ENCODE assay signal across 20 mouse cellular contexts in genomic region chr10:61473640-61474039, GRCm38 (mm10). TPM values are rescaled to one million over a fixed set of nuclear protein-coding genes. Genes with fewer than 3 reads are reported as not detected.
DNase-seq lines count a peak whose midpoint lies in the region; ATAC-seq and TF ChIP-seq lines count a peak whose summit lies in the region.
"Had no signal": no experiment of that assay in that cellular context is flagged by ENCODE, and none has a peak within 500 bp of the region (broad histone marks: within the 10 kb centered on the region; RNA-seq: fewer than 3 reads in every experiment).

No protein-coding gene starts in this region.

- peak; percentile 58; the same call in 1 of the 2 replicates for ATAC-seq in heart, embryonic 15.5 days (replicated peaks; ENCODE audit: insufficient number of reproducible peaks, insufficient read depth, low FRiP score, low read depth)

- TF ChIP-seq POLR2A in heart, adult 2 months (IDR thresholded peaks at IDR 0.05; ENCODE audit: insufficient read depth, low read depth, low read length), result 0 out of 2 replicates have a peak, but pooled peaks have one; percentile 26

- peak; percentile 68 for TF ChIP-seq EP300 in heart, adult 2 months (IDR thresholded peaks at IDR 0.05; ENCODE audit: insufficient read depth, low read depth, low read length)

- peak overlapping the region; percentile 99 for H3K27ac ChIP-seq in gastrocnemius, adult 2 months
- H3K27ac ChIP-seq in heart, adult 2 months, result peak overlapping the region; percentile 63
- H3K27ac ChIP-seq in heart, embryonic 15.5 days, result peak overlapping the region; percentile 79
- H3K27ac ChIP-seq: embryonic facial prominence, embryonic 13.5 days; limb, embryonic 13.5 days; liver, embryonic 15.5 days; neural tube, embryonic 13.5 days; stomach, postnatal 0 days had no signal

- WGBS in heart, adult 2 months, result 50% methylated on average over 3 of the region's 3 CpGs
- 40% methylated on average over 3 of the region's 3 CpGs for WGBS in heart, embryonic 15.5 days

- no peaks in the 10 kb centered on the region for H3K27me3 ChIP-seq in heart, adult 2 months (ENCODE audit: control insufficient read depth, insufficient read depth, low read length)
- H3K27me3 ChIP-seq in heart, embryonic 15.5 days, result no peaks in the 10 kb centered on the region
- H3K27me3 ChIP-seq: embryonic facial prominence, embryonic 13.5 days; limb, embryonic 13.5 days had no signal

- peak; percentile 71 for DNase-seq in gastrocnemius, adult 2 months
- no peak for DNase-seq in gastrocnemius, postnatal 10 days
- DNase-seq in MN1 (ENCODE audit: low spot score), result peak; percentile 29
- peak in 1 of 2 experiments; percentile 58 for DNase-seq in heart, adult 2 months
- no peak for DNase-seq in ovary, postnatal 14 days (ENCODE audit: low spot score)
- DNase-seq in frontal cortex, postnatal 14 days (ENCODE audit: low spot score in 2 of 2), result no peak
- no peak for DNase-seq in left cerebral cortex, postnatal 14 days (ENCODE audit: low spot score in 2 of 2)
- DNase-seq: adrenal gland, postnatal 25 days; cerebellum, adult 8-10 months; lung, postnatal 10 days; right cerebral cortex, postnatal 14 days had no signal

- H3K9ac ChIP-seq in heart, adult 2 months (ENCODE audit: low read depth, low read length), result no peak overlapping the region
- H3K9ac ChIP-seq in heart, embryonic 15.5 days, result no peak overlapping the region
- H3K9ac ChIP-seq: embryonic facial prominence, embryonic 13.5 days; limb, embryonic 13.5 days; liver, embryonic 15.5 days; neural tube, embryonic 13.5 days had no signal

- H3K4me1 ChIP-seq in heart, adult 2 months (ENCODE audit: control insufficient read depth, insufficient read depth, low read length), result peaks cover 5% of the 10 kb centered on the region
- peaks cover 23% of the 10 kb centered on the region for H3K4me1 ChIP-seq in heart, embryonic 15.5 days (replicated peaks)

- H3K4me3 ChIP-seq in gastrocnemius, adult 2 months, result no peak overlapping the region
- no peak overlapping the region for H3K4me3 ChIP-seq in heart, adult 2 months
- H3K4me3 ChIP-seq in heart, embryonic 15.5 days, result no peak overlapping the region
- H3K4me3 ChIP-seq: embryonic facial prominence, embryonic 13.5 days; limb, embryonic 13.5 days; liver, embryonic 15.5 days; megakaryocyte, embryonic 14.5 days had no signal

- no peaks in the 10 kb centered on the region for H3K79me2 ChIP-seq in heart, adult 2 months (replicated peaks; ENCODE audit: control insufficient read depth, insufficient read depth, low read length)

- no peaks in the 10 kb centered on the region; the same call in 1 of the 2 replicates for H3K36me3 ChIP-seq in heart, adult 2 months (ENCODE audit: control insufficient read depth, insufficient read depth, low read length)
- no peaks in the 10 kb centered on the region for H3K36me3 ChIP-seq in heart, embryonic 15.5 days
- H3K36me3 ChIP-seq: embryonic facial prominence, embryonic 13.5 days; limb, embryonic 13.5 days; liver, embryonic 15.5 days; neural tube, embryonic 13.5 days had no signal

- TF ChIP-seq CTCF in gastrocnemius, adult 2 months (IDR thresholded peaks at IDR 0.05), result peak; percentile 57
- TF ChIP-seq CTCF in heart, adult 2 months (IDR thresholded peaks at IDR 0.05), result peak; percentile 63

- H3K4me2 ChIP-seq in heart, embryonic 15.5 days, result no peak overlapping the region
- H3K4me2 ChIP-seq: embryonic facial prominence, embryonic 13.5 days; limb, embryonic 13.5 days; liver, embryonic 15.5 days had no signal

- intact Hi-C loops in gastrocnemius, adult 2 months (cut with DNase I), result no loop called here
- intact Hi-C loops in heart, adult 2 months (cut with DNase I), result no loop called here
- intact Hi-C loops in left cerebral cortex, postnatal 14 days (cut with DNase I), result no loop called here

- no peaks in the 10 kb centered on the region for H3K9me3 ChIP-seq in heart, embryonic 15.5 days (replicated peaks)
- H3K9me3 ChIP-seq: embryonic facial prominence, embryonic 13.5 days; limb, embryonic 13.5 days; liver, embryonic 15.5 days; neural tube, embryonic 13.5 days had no signal

RNA-seq across cellular contexts. Expression of gene Lrrc20, which starts 2.0 kb away (rescaled TPM):
- total RNA-seq in gastrocnemius, adult 2 months (2021), result 100 to 1,000 TPM; 133 to 164 TPM
- total RNA-seq in gastrocnemius, postnatal 10 days (2021), result 10 to 100 TPM; 62.3 to 64.9 TPM
- total RNA-seq in heart, adult 2 months (2021), result 10 to 100 TPM; 29.9 to 32.0 TPM
- polyA plus RNA-seq in heart, adult 2 months (2012; rRNA removed), result 38.9 and 55.5 TPM in 2 replicates
- 10.4 and 12.9 TPM in 2 replicates for polyA plus RNA-seq in heart, embryonic 15.5 days (2015; fragmentation: Nextera tagmentation; extraction: Ambion mirVana)
- total RNA-seq in left cerebral cortex, postnatal 14 days (2021), result 10 to 100 TPM; 13.0 to 13.9 TPM

RNA-seq across cellular contexts. Expression of gene Eif4ebp2, which starts 21.2 kb away (rescaled TPM):
- total RNA-seq in gastrocnemius, adult 2 months (2021), result 100 to 1,000 TPM; 117 to 161 TPM
- 100 to 1,000 TPM; 103 to 109 TPM for total RNA-seq in gastrocnemius, postnatal 10 days (2021)
- 10 to 100 TPM; 70.9 to 71.3 TPM for total RNA-seq in heart, adult 2 months (2021)
- 53.3 and 71.9 TPM in 2 replicates for polyA plus RNA-seq in heart, adult 2 months (2012; rRNA removed)
- 50.6 and 63.6 TPM in 2 replicates for polyA plus RNA-seq in heart, embryonic 15.5 days (2015; fragmentation: Nextera tagmentation; extraction: Ambion mirVana)
- 10 to 100 TPM; 43.0 to 45.8 TPM for total RNA-seq in left cerebral cortex, postnatal 14 days (2021)

RNA-seq across cellular contexts. Expression of gene Nodal, which starts 55.9 kb away (rescaled TPM):
- under 1 TPM in 1 of 2 experiments, not detected in 1; 0.15 TPM for total RNA-seq in gastrocnemius, adult 2 months (2021)
- total RNA-seq in gastrocnemius, postnatal 10 days (2021), result under 1 TPM; 0.11 to 0.19 TPM
- under 1 TPM in 1 of 2 experiments, not detected in 1; 0.10 TPM for total RNA-seq in heart, adult 2 months (2021)
- 0.04 and 0.38 TPM in 2 replicates for polyA plus RNA-seq in heart, adult 2 months (2012; rRNA removed)
- 0.09 TPM in 2 replicates for polyA plus RNA-seq in heart, embryonic 15.5 days (2015; fragmentation: Nextera tagmentation; extraction: Ambion mirVana)
- under 1 TPM; 0.25 to 0.33 TPM for total RNA-seq in left cerebral cortex, postnatal 14 days (2021)
- total RNA-seq: adrenal gland, postnatal 25 days; common myeloid progenitor, adult 5-6 weeks; hematopoietic stem cell, adult 5-6 weeks had no signal
- polyA plus RNA-seq: neural tube, embryonic 13.5 days; stomach, postnatal 0 days had no signal

Comparison
In these comparisons a context has a peak if more than half of its experiments do, and no peak if none do; other contexts are left out.
1. DNase-seq: peak in gastrocnemius, adult 2 months (single experiment) and MN1 (single experiment); none in gastrocnemius, postnatal 10 days (single experiment), ovary, postnatal 14 days (single experiment), frontal cortex, postnatal 14 days (0 of 2) and left cerebral cortex, postnatal 14 days (0 of 2).
2. Peak in every context shown above with its lines, with median percentiles within 50 percentile points of each other: H3K27ac ChIP-seq.